Mouse (Mus musculus) stomach, postnatal 0 days (tissue): ENCODE results near the gene Fam167b. TPM values are rescaled to one million over a fixed set of nuclear protein-coding genes. Genes with fewer than 3 reads are reported as not detected.

ENCODE experiments used
- ATAC-seq: fragments of 200-750 bp; cut with Nextera tagmentation; 2 replicates; pipeline ENCODE4 v1.8.0; 2017; ENCODE audit not compliant: low FRiP score, low TSS enrichment
- DNase-seq: peaks from one replicate; pipeline ENCODE4 v3.0.0-alpha.2; 2016; ENCODE audit warnings: low spot score
- H3K27ac ChIP-seq: fragments of 300-500 bp; sonication (generic); replicated peaks from 2 replicates; pipeline ENCODE4 v1.5.1; 2014; ENCODE audit warnings: mild to moderate bottlenecking, control low read depth
- H3K27me3 ChIP-seq: fragments of 300-500 bp; sonication (generic); 2 replicates; pipeline ENCODE4 v1.6.1; 2014; ENCODE audit warnings: low read length; ENCODE audit not compliant: control insufficient read depth, insufficient read depth
- H3K36me3 ChIP-seq: fragments of 300-500 bp; sonication (generic); 2 replicates; pipeline ENCODE4 v1.6.1; 2014; ENCODE audit warnings: low read length, mixed read lengths; ENCODE audit not compliant: control insufficient read depth, insufficient read depth
- H3K4me1 ChIP-seq: fragments of 300-500 bp; sonication (generic); replicated peaks from 2 replicates; pipeline ENCODE4 v1.6.1; 2014; ENCODE audit warnings: antibody characterized with exemption; ENCODE audit not compliant: control insufficient read depth, insufficient read depth
- H3K4me2 ChIP-seq: fragments of 300-500 bp; sonication (generic); replicated peaks from 2 replicates; pipeline ENCODE4 v1.6.1; 2014; ENCODE audit warnings: low read depth, mild to moderate bottlenecking, control low read depth, moderate library complexity
- H3K4me3 ChIP-seq: fragments of 300-500 bp; sonication (generic); 2 replicates; pipeline ENCODE4 v1.5.1; 2014; ENCODE audit warnings: low read depth, low read length, control low read depth
- H3K9ac ChIP-seq: fragments of 300-500 bp; sonication (generic); 2 replicates; pipeline ENCODE4 v1.6.1; 2014; ENCODE audit warnings: mild to moderate bottlenecking, low read length, control low read depth, mixed read lengths
- H3K9me3 ChIP-seq: fragments of 300-500 bp; sonication (generic); 2 replicates; pipeline ENCODE4 v1.6.1; 2016; ENCODE audit warnings: low read length; ENCODE audit not compliant: control insufficient read depth
- CTCF ChIP-seq: IDR thresholded peaks from 2 replicates; pipeline ENCODE4 v1.5.1; 2016; ENCODE audit warnings: antibody characterized with exemption, low read depth, mild to moderate bottlenecking, moderate library complexity
- EP300 ChIP-seq: optimal IDR thresholded peaks from 2 replicates; pipeline ENCODE3; 2016; ENCODE audit warnings: antibody characterized with exemption
- WGBS: fragments of 180-500 bp; shearing (Covaris S2); extraction: QIAGEN DNeasy Blood & Tissue Kit; methylation state at CpG from one replicate; pipeline ENCODE4 v1.1.7; 2014; 5-methylcytosine and 5-hydroxymethylcytosine counted together
- polyA plus RNA-seq: library from polyadenylated mRNA; unstranded; fragments of >200 nt; fragmentation: Nextera tagmentation; extraction: Ambion mirVana; gene quantifications from 2 replicates; pipeline ENCODE4 v1.2.1, GENCODE M21; 2015

Gene Fam167b
- polyA plus RNA-seq, 1 experiment from 2014 or later = 1.9 TPM

DNA sequence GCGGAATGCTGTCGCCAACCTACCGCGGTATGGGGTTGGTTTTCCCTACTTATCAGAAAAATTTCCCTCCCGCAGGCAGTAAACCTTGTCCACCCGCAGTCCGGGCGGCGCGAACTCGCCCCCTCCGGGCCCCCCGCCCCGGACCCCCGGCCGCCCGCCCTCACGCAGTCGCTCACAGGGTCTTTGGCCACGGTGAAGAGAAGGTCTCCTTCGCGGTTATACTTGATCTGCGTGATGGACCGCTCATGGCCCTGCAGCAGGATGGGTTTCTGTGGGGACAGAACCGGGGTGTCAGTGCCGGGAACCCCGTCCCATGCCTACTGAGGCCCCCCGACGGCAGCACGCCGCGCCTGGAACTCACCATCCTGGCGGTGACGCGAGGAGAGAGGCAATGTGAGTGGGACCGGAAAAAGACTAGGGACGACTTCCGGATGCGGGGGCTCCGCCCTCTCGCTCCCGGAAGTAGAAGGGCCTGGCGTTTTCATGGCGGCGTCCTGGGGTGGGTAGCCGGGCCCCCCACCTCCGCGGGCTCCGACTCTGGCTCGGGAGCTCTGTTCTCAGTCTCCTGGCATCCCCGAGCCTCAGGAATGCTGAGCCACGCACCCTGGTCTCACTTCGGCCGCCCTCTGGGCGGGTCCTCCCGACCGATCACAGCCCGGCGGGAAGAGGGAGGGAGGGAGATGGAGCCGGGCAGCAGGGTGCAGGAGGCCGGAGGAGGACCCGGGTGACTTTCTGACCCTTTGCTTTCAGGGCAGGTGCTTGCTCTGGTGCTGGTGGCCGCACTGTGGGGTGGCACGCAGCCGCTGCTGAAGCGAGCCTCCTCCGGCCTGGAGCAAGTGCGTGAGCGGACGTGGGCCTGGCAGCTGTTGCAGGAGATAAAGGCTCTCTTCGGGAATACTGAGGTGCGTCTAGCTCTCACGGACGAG, 22.1 kb upstream of the Fam167b start, which contains the start of the genes Eif3i and Tmem234:
TSS of gene Eif3i (minus strand) at position 416 of the 926 bp plus-strand sequence.
TSS of gene Tmem234 (plus strand) at position 436 of the 926 bp plus-strand sequence.
- H3K36me3 ChIP-seq = peaks cover 8% of the 10 kb centered on the region; the same call in 1 of the 2 replicates
- peak within 1 kb of the TSS; percentile 92 for H3K9ac ChIP-seq
- ATAC-seq (peak; percentile 91), DNase-seq (peak; percentile 87)
- H3K27me3 ChIP-seq = no peaks in the 10 kb centered on the region
- peaks cover 7% of the 10 kb centered on the region; the same call in 1 of the 2 replicates for H3K4me1 ChIP-seq
- H3K4me3 ChIP-seq = peak within 1 kb of the TSS; percentile 98
- WGBS = under 1% methylated on average over 74 of the region's 74 CpGs
- H3K27ac ChIP-seq = peak within 1 kb of the TSS; percentile 83
- H3K4me2 ChIP-seq = peak within 1 kb of the TSS; percentile 88
- H3K9me3 ChIP-seq = no peaks in the 10 kb centered on the region
- TF ChIP-seq CTCF = peak; percentile 24; the same call in 1 of the 2 replicates
- TF ChIP-seq EP300 = no peak

DNA sequence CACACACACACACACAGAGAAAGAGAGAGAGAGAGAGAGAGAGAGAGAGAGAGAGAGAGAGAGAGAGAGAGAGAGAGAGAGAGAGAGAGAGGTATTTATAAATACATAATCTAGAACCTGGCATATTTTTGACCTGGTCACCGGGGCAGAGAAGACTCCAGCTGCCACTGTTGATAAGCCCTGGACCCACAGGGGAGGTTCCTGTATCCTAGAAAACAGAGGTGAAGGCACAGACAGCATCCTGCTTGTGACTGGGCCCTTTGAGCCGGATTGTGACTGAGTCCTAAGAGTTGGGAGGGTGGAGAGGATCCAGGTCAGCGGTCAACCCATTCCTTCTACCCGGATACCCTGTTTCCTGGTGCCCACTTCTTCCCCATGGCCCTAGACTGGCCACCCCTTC, 10.5 kb upstream of the Fam167b start:
- DNase-seq (no peak), ATAC-seq (no peak)
- no peaks in the 10 kb centered on the region for H3K27me3 ChIP-seq
- 70% methylated on average over 4 of the region's 4 CpGs for WGBS
- H3K36me3 ChIP-seq = peaks cover 16% of the 10 kb centered on the region
- TF ChIP-seq EP300 = no peak
- no peak for TF ChIP-seq CTCF
- H3K4me3 ChIP-seq = no peak overlapping the region
- no peak overlapping the region for H3K4me2 ChIP-seq
- H3K4me1 ChIP-seq = 0 out of 2 replicates have a peak, but pooled peaks cover 3% of the 10 kb centered on the region
- H3K27ac ChIP-seq = no peak overlapping the region
- no peaks in the 10 kb centered on the region for H3K9me3 ChIP-seq
- H3K9ac ChIP-seq = no peak overlapping the region

DNA sequence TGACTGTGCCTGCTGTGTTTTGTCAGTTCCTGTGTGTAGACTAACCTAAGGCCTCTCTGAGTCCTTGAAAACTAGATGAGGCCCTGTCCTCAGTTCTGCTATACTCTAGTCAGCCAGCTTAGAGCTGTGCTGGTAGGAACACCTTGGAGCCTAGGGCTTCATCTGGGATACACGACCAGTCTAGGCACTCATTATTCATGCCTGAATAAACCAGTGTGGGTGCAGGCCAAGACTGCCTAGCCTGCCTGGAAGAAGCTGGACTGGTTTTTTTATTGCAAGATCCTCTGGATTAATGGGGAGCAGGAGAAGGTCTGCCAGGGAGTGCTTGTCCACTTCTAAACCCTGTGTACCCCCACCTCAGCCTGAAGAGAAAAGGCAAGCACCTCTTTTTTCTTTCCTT, 8.6 kb upstream of the Fam167b start:
- no peak for TF ChIP-seq CTCF
- no peak for TF ChIP-seq EP300
- H3K9ac ChIP-seq = no peak overlapping the region
- no peaks in the 10 kb centered on the region for H3K9me3 ChIP-seq
- 23% methylated on average over 1 of the region's 1 CpGs for WGBS
- peaks cover 2% of the 10 kb centered on the region; the same call in 1 of the 2 replicates for H3K36me3 ChIP-seq
- H3K27me3 ChIP-seq = no peaks in the 10 kb centered on the region
- no peak overlapping the region for H3K27ac ChIP-seq
- ATAC-seq = no peak
- DNase-seq = no peak
- no peak overlapping the region for H3K4me3 ChIP-seq
- H3K4me1 ChIP-seq = 0 out of 2 replicates have a peak, but pooled peaks cover 3% of the 10 kb centered on the region
- no peak overlapping the region for H3K4me2 ChIP-seq

DNA sequence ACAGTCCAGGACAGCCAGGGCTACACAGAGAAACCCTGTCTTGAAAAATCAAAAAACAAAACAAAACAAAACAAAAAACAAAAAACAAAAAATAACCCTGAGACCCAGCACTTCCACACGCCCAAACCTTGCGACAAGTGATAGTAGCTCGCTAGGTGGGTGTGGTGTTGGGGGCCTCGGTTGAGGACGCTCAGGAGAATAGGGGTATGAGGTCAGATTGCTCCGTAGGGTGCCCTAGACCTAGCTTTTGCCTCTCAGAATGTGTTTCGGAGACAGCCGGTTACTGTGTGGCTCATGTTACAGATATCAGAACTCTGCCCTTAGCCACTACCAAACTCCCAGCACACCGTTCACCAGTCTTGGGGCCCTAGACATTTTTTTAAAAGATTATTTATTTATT, 7.4 kb upstream of the Fam167b start:
- DNase-seq = no peak
- Histone ChIP-seq H3K27ac (no peak overlapping the region), H3K4me3 (no peak overlapping the region), H3K4me2 (peak overlapping the region; percentile 69), H3K4me1 (0 out of 2 replicates have a peak, but pooled peaks cover 3% of the 10 kb centered on the region), H3K36me3 (no peaks in the 10 kb centered on the region), H3K9ac (no peak overlapping the region), H3K27me3 (no peaks in the 10 kb centered on the region), H3K9me3 (no peaks in the 10 kb centered on the region)
- 89% methylated on average over 9 of the region's 9 CpGs for WGBS
- no peak for TF ChIP-seq EP300
- TF ChIP-seq CTCF = no peak
- no peak for ATAC-seq

DNA sequence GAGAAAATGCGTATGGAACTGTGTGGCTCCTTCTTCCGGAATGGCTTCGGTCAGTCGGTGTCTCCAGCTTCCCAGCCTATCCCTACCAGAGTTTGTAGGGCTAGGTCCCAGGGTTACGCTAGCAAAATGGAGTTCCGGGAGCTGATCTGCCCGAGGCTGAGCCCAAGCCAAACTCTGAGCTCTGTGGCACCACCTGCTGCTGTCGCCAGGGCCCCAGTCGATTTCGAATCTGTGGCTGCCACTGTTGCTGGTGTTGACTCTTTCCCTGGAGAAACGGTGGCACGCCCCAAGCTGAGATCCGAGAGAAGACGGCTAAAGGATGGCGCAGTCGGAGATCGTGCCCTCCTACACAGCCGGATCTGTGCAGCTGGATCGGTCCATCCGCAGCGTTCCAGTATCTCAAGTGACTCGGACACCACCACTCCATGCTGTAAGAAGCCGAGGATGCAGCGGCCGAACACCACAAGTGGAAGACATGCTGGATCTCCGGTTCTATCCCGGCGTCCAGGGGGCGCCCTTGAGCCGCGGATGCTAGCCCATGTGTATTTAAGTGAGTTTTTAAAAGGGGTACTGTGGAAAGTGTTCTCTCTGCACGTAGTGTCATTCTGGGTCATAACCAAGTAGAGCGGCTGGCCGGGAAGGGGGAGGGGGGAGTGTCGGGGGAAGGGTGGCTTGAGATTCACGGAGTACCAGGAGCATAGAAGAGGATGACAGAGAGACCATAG, 6.7 kb upstream of the Fam167b start:
- TF ChIP-seq EP300 = no peak
- TF ChIP-seq CTCF = peak; percentile 82
- H3K9me3 ChIP-seq = no peaks in the 10 kb centered on the region
- H3K4me1 ChIP-seq = 0 out of 2 replicates have a peak, but pooled peaks cover 3% of the 10 kb centered on the region
- H3K4me3 ChIP-seq = peak overlapping the region; percentile 43
- H3K27ac ChIP-seq = peak overlapping the region; percentile 78
- no peaks in the 10 kb centered on the region for H3K36me3 ChIP-seq
- peak overlapping the region; percentile 69 for H3K4me2 ChIP-seq
- WGBS = 2% methylated on average over 36 of the region's 36 CpGs
- peak; percentile 87 for DNase-seq
- no peaks in the 10 kb centered on the region for H3K27me3 ChIP-seq
- ATAC-seq = peak; percentile 87
- peak overlapping the region; percentile 63 for H3K9ac ChIP-seq
